Mouse (Mus musculus) forelimb bud, embryonic 11.5 days (tissue): Measurements from ENCODE around the gene Arhgap15.

Experiments
- DNase-seq: peaks from one replicate; pipeline ENCODE4 v3.0.0-alpha.2; 2012; ENCODE audit warnings: low read depth, low spot score

Gene Arhgap15

DNA sequence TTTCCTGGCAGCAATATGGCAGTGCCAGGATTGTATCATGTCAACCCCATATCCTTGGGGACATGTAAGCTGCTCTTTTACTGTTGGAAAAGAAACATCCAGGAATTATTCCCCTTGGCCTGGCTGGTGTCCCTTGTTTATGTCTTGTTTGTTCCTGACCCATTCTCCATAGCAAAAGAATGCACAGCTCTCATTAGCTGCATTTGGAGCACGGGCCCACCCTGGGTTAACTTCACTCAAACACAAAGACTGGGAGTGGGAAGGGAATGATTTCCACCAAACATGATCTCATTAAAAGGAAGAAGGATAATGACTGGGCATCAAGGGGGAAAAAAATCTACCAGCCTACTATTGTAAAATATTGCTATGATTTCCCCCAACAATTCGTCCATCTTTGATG lies 600.5 kb downstream of the Arhgap15 start:
- DNase-seq = no peak

DNA sequence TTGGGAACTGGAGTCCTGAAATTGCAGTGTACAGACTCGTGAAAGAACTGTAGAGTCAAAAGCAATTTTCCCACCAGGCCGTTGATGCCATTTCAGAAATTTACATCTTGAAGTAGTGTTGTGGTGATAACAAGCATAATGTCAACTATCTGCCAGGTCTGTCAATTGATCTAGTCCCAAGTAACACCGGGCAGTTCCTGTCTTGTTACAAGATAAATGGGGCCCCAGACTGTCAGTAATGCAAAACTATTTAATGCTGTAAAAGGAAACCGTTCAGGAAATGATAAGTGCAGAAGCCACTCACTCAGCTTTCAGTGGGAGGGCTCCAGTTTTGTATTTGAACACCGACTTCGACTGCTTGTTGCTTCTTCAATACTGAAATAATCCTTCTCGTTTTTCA lies 604.3 kb downstream of the Arhgap15 start:
- no peak for DNase-seq

DNA sequence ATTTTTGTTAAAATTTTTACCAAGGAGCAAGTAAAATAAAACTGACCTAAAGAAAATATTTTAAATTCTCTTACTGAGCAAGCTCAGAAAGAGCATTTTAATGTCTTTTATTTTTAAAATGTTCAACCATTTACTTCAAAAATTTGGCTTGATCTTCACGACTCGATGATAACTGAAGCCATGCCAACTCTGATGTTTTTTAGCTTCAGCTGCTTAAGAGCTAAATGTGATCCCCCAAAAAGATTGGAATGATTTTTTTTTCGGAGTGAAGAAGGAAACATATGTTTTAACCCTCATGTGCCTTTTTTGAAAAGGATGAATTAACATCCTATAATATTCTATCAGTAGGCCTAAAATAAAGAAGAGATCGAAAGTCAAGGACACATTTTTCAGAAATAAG lies 605.0 kb downstream of the Arhgap15 start:
- DNase-seq = no peak

DNA sequence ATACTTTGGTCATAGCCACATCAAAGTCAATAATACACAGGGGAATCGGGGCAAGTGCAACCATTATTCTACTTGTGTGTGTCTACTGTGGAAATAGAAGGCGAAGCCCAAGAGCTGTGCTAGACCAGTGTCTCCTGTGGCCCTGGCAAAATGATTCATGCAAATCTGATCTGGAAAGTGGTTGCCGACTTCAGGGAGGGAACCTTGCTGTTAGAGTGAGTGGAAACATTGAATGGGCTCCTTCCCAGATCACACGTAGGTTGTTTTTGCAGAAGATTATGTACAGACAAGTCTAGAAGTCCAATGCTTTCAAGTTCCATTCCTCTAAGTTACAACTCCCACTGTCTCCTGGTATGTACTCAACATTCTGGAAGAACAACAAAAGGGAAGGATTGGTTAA lies 606.2 kb downstream of the Arhgap15 start:
- DNase-seq = no peak

DNA sequence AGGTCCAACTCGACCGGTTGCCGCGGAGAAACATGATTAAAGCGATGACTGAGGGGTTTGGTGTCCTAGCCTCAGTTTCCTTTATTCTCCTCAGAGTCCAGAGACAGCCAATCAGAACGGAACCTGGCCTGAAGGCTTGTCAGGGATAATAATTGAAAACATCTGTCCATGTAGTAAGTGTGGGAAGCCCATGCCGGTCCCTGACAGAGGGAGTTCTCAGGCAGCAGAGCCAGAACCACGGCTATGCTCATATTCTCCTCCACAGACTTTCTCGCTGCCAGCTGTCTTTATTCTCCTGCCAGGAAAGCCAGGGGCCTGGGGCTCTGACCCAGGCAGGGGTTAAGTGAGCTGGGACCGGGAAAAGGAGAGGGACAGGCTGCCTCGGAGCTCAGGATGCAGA lies 606.7 kb downstream of the Arhgap15 start:
- no peak for DNase-seq

DNA sequence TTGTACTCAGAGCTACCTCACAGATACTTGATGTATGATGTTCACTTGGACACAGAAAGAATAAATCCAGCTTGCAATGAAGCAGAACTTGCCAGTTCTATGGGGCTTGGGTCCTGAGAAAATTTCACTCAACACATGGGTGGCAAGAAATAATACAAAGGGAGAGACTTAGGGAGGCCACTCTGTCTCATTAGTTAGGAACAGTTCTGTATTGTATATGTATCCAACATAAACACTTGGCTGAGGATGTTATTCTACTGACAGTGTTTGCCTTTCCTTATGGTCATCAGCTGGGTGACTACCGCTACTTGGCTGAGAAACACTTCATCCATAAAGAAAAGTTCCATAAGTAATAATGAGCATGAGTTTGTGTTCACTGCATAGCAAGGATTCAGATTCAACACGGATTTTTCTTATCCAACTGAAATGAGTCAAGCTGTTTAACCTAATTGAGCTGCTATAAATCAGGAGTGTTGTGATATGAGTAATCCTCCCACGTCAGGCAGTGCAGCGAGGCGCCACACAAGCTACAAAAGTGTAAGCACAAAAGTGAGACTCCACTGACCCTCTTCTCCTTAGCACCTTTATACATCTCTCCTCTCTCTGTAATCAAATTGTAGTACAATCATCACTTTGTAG lies 607.7 kb downstream of the Arhgap15 start:
- no peak for DNase-seq

DNA sequence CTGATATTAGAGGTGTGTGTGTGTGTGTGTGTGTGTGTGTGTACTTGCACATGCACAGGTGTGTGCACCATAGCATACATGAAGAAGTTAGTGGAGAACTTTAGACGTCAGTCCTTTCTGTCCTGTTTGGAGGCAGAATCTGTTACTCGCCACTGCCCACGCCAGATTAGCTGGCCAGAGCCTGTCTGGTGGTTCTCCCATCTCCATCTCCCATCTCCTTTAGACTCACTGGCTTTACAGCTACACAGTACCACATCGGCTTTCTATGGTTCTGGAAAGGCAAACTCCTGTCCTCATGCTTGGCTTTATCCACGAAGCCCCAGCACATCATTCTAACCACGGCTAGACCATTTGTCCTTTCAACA lies 608.2 kb downstream of the Arhgap15 start:
- no peak for DNase-seq

DNA sequence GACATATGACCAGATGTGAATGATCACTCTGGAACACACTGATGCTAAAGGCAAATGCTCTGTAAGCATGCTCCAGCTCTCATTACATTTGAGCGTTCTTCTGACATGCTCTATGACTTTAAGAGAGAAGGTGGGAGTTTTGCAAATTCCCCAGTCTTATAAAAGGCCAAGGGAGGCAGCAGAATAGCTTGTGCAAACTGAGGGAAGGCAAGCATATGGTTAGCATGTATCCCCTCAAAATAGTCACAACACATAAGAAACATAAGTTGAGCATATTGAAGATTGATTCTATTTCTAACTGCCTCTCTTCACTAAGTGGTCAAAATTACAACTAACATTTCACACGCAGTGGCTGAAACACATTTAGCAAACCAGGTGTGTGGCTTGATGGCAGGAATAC lies 631.6 kb downstream of the Arhgap15 start:
- no peak for DNase-seq

DNA sequence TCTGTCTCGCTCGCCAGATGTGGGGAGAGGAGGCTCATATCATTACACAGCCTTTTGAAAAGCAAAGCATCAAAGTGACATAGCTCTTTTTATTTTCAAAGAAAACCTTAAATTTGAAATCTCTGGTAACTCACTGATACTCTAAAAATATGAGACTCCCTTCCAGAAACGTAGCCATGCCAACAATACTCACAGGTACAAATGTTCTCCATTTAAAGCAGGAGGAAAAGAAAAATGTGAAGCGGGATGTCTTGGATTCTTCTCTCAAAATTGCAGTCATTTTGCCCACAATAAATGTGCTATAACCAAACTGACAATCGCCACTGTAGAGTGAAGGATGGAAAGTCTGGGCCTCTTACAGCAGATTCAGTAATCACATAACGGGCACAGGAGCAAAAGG lies 635.9 kb downstream of the Arhgap15 start:
- DNase-seq = no peak

DNA sequence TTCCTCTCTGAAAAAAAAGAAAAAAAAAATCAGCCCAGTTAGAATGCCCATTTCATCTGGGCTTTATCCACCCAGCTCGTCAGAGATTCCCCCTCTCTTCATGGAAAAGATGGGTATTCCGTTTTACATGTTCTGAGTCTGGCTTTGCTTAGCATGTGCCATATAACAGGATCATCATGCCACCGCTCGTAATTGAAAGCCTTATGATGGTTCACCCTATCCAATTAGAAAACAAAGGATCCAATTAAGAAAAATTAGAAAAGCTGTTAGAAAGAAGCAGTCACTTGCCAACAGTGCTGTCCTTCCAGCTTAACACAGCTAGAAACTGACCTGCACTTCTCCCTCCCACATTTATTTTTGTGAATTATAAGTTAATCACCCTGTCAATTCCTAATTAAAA lies 640.9 kb downstream of the Arhgap15 start:
- no peak for DNase-seq

DNA sequence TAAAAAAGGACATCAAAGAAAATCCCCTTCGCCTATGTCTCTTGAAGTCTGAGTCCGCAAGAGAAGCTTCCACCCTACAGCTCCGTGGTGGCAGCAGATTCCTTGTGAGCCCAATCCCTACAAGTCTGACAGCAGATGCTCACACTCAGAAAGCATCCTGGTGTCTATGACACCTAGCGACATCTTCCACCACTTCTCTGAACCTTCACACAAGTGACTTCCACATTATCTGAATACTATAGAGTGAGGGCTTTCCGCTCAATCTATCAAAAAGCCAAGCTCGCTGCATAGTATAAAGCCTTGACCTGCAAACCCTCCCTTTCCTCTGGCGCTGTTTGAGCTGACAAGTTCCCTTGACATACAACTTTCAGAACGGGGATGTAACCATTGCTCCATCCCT lies 645.2 kb downstream of the Arhgap15 start:
- no peak for DNase-seq

DNA sequence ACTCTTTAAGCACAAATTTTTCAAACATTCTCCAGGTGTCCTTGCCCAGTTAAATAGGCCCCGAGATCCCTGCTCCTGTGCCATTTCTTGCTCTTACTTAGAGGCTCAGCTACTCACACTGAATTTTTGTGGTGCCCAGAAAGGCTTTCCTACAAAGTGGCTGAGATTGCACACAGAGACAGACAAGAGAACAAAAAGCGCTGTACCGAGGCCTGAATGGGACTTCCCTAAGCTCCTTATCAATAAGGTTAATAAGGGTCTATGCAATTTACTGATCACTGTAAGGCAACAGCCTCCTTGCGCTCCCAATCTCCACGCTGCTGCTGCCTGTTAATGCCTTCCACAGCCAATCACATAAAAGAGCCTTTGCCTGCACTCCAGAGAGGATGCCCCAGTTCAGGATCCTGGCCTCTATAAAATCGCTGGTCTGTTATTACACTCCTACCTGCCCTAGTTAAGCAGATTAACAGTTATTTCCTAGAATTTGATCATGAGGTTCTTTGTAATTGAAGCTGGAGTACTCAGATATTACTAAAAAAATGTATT lies 646.4 kb downstream of the Arhgap15 start:
- no peak for DNase-seq

DNA sequence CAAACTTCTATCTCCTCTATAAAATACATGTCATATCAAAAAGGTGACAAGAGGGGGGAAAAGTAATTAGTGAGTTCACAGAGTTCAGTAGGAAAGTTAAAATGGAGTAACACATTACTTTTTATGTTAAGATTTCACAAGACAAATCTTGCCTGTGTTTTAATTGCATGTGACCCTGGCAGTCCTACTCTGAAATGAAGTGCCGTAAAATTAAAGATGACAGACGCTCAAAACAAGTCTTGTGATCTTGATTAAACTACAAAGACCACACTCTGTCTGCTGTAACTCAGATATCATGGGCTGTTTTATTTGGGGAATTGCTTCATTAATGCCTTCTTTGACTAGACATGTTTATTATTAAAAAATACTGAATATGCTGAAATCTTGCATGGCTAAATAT lies 647.0 kb downstream of the Arhgap15 start:
- no peak for DNase-seq

DNA sequence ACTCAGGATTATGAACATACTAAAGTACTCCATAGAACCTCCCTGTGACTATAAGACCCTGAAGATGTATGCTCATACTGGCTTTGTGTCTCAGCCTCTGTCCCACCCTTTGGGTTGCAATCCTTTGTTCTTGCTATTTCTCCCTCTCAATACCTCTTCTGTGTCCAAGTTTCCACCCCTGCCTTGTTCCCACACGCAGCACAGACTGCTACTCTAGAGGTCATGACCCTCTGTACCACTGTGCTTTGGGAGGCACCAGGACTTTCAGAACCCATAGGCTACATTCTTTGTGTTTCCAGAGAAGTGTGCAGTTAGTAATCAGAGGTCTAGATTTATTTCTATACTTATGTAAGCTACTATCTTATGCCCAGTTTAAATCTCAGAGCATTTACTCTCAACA lies 648.6 kb downstream of the Arhgap15 start:
- DNase-seq = no peak

DNA sequence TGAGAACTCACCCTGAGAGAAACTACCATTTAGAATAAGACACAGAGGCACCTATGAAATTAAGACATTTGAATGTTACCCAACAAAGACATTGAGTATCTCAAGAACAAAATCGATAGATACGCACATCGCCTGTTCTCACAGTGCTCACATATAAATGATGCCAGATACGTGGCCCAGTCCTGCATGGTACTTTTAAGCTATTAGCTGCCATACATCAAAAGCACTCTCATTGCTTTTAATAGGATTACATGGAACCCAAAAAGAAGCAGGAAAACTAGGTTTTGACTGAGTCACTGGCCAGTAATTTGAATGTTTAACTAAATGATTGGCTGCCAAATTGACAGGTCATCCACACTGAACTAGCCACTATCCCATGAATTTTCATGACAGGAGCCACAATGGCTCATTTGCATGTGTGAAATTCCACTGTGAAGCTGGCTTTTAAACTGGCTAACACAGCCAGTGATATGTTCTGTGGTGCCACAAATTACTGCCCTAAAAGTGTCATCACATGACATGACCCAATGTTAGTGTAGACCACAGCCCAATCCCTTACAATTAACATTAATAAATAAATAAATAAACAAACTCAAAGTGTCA lies 649.2 kb downstream of the Arhgap15 start:
- DNase-seq = no peak

DNA sequence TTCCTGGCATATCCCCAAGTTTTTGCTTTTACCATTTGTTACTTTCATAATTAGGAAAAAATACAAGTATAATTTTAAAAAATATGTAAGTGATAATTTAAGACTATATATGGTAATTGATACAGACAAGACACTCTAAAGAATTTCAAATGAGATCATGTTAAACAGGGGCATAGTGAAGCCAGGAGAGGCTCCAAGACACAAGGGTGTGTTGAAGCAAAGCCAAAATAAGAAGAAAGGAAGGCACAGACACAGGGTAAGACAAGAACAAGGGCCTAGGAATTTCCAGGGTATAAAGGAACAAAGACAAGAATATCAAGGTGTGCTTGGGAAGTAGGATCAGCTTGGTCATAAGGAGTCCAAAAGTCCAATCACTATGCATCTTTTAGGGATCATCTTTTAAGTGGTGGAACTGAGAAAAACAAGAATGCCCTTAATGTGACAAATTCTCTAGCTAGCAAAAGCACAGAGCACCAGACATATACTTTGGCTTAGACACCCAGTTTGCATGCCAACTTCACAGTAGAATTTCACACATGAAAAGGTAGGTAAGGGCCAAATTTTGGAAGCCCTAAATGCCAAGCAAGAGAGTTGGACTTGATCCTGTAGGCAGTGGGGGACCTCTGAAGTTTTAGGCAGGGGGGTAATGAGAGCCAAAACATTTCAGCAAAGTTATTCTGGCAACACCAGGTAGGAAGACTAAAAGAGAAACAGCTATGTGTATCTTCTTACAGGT lies 650.7 kb downstream of the Arhgap15 start:
- DNase-seq = no peak

DNA sequence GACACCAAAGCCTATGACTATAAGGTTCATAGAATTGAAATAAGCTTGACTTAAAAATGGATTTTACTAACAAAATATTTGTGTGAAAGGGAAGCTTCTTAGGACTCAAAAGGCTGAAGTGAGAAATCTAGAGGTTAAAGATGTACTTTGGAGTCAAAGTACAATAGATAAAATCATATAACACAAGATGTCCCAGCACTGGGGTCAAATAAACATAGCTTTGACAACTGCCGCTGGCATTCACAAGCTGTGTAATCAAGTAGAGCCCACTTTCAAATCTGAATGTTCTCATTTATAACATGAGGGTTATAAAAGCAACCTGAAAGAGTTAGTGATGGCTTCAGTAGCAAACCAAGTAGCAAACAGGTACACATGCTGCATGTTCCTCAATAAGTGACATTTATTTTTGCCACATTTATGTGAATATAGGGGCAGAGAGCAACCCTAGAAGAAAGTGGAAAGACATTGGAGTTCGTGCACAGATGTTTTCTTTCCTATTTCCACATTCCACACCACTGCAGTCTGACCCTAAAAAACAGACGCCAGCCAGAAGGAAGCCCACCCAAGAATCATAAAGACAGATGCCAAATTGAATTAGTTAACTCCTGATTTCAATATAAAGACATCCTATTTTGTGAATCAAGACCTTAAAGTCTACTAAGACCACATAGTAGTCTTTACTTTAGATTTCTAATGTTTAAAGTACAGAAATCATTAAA lies 653.2 kb downstream of the Arhgap15 start:
- no peak for DNase-seq

DNA sequence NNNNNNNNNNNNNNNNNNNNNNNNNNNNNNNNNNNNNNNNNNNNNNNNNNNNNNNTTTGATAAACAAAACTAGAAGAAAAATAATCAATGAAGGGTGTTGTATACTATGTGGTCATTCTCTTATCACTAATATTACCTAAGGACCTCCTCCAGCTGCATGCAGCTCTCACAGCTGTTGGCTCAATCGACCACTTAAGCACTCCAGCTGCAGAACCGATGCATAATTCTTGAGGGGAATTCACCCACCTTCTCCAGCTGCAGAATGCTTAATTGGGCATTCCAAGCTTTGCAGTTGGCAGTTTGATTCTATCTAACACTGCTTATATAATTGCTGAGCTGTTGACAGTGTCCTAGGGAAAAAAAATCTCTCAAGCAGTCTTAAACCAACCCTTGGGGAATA lies 663.0 kb downstream of the Arhgap15 start:
- no peak for DNase-seq

DNA sequence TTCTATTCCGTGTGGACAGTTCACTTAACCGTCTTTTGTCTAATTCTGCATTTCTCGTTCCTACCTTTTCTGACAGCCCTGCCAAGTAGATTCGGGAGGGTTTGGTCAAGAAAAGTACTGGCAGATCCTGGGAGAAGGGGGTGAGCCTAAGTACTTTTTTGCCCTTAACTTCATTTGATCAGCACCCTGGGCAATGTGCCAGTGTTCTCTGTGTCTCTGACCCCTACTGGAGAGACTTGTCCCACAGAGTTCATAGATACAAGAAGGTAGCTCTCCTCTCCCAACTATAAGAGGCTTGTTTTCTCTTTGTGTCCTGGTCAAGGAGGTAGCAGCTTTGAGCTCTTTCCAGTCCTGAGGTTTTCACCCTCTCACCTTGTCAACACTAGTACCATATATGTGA lies 667.7 kb downstream of the Arhgap15 start:
- DNase-seq = no peak

DNA sequence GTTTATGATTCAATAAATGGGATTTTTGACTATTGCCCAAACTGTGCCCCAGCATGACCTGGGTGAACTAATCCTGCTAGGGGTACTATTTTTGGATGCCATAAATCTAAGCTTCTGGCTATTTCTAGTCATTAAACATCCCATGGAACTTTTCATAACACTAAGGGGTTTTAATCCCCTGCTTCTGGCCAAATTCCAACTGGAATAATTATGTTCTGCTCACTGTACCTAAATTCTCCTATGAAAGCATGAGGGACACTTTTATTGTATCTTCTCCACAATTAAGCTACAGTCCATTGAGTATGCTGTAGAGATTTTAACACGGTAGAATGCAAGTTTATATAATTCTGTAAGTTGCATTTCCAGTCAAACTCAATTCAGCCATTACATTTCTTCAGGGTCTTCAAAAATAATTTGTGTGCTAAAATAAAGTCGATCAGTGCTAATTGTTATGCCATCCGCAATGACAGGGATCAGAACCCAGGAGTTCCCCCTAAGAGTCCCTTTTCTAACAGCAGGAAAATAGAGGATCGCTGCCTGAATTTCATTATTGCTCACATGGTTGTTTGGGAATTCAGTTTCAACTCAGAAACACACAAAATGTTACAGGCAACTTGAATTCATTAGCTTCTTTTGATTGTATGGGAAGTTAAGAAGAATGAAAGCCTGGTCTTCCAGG lies 671.1 kb downstream of the Arhgap15 start:
- no peak for DNase-seq

DNA sequence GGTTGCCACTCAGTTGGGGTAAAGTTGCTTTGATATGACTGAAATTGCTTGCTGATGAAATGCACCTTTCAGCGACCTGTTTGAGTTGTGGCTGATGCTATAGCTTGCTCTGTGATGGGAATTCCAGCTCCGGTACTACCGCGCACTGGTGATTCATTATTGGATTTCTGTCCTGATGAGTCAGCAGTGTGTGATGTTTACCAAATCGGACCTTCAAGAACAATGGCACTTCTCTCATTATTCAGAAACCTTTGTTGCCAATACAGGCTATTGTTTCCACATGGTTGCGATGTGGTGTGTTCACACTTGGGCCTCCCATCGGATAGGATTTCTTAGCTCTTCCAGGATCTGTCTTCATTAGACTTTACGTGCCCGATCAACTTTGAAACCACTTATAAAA lies 681.9 kb downstream of the Arhgap15 start:
- no peak for DNase-seq

DNA sequence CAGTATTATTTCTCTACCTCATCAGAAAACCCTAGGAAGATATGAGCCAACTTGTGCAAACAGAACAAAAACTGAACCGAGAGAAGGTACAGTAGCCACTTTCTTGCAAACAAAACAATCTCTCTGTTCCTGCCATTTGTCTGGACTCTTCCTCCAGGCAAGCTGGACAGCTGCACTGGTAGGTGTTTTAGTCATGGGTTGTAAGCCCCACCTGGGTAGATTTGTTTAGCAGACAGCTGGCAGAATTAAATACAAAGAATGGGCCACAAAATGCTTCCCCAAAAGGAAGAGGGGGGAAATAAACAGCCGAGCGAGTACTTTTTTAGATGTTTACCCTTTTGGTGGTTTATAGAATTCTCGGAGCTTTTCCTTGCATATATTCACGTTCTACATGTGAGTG lies 688.0 kb downstream of the Arhgap15 start:
- no peak for DNase-seq
